Mouse (Mus musculus) embryonic facial prominence, embryonic 10.5 days (tissue): ENCODE measurements at regions not wholly inside any gene's neighbourhood (a gene's known extent, or its start where the extent isn't known, plus 50 kb on each side); places are given as distances from the start of the nearest gene placed in this dataset.
A peak's percentile ranks its signal among the peaks of the same experiment; 100 is the strongest.

Experiments used
- DNase-seq: peaks from one replicate; pipeline ENCODE4 v3.0.0-alpha.2; 2017; ENCODE audit warnings: low spot score
- H3K27ac ChIP-seq: fragments of 300-500 bp; sonication (generic); replicated peaks from 2 replicates; pipeline ENCODE4 v1.5.1; 2016; ENCODE audit warnings: mild to moderate bottlenecking
- H3K27me3 ChIP-seq: fragments of 300-500 bp; sonication (generic); replicated peaks from 2 replicates; pipeline ENCODE4 v1.6.1; 2016; ENCODE audit warnings: low read depth, mild to moderate bottlenecking; ENCODE audit not compliant: poor library complexity, severe bottlenecking
- H3K36me3 ChIP-seq: fragments of 300-500 bp; sonication (generic); replicated peaks from 2 replicates; pipeline ENCODE4 v1.6.1; 2016; ENCODE audit warnings: mild to moderate bottlenecking, moderate library complexity
- H3K4me1 ChIP-seq: fragments of 300-500 bp; sonication (generic); 2 replicates; pipeline ENCODE4 v1.6.1; 2016
- H3K4me3 ChIP-seq: fragments of 300-500 bp; sonication (generic); 2 replicates; pipeline ENCODE4 v1.5.1; 2016; ENCODE audit warnings: mild to moderate bottlenecking, moderate library complexity
- H3K9me3 ChIP-seq: fragments of 300-500 bp; sonication (generic); 2 replicates; pipeline ENCODE4 v1.6.1; 2016; ENCODE audit warnings: mild to moderate bottlenecking
- WGBS: fragments of 180-500 bp; shearing (Covaris S2); methylation state at CpG from one replicate; pipeline ENCODE4 v1.1.7; 2016; 5-methylcytosine and 5-hydroxymethylcytosine counted together

- H3K27ac ChIP-seq, result peak overlapping the region; percentile 71
- no peaks in the 10 kb centered on the region for H3K36me3 ChIP-seq
- peak; percentile 24 for DNase-seq
- no peaks in the 10 kb centered on the region for H3K9me3 ChIP-seq
- H3K4me3 ChIP-seq, result no peak overlapping the region
- no peaks in the 10 kb centered on the region for H3K27me3 ChIP-seq
- peaks cover 31% of the 10 kb centered on the region for H3K4me1 ChIP-seq
- WGBS, result 32% methylated on average over 2 of the region's 2 CpGs
These were observed 1733.0 kb downstream of the 4930444P10Rik start for GRCm38 (mm10) chr1:14359998-14360640.
